Mouse (Mus musculus) limb, embryonic 11.5 days (tissue): ENCODE measurements at regions not wholly inside any gene's neighbourhood (a gene's known extent, or its start where the extent isn't known, plus 50 kb on each side); places are given as distances from the start of the nearest gene placed in this dataset.

Experiments
- ATAC-seq: fragments of 200-750 bp; cut with Nextera tagmentation; 2 replicates; pipeline ENCODE4 v1.8.0; 2017; ENCODE audit warnings: low read depth; ENCODE audit not compliant: insufficient number of reproducible peaks, low FRiP score, low TSS enrichment
- DNase-seq: peaks from one replicate; pipeline ENCODE4 v3.0.0-alpha.2; 2015; ENCODE audit warnings: low spot score
- H3K27ac ChIP-seq: fragments of 300-500 bp; sonication (generic); replicated peaks from 2 replicates; pipeline ENCODE4 v1.5.1; 2014; ENCODE audit warnings: low read depth, mild to moderate bottlenecking, low read length
- H3K27me3 ChIP-seq: fragments of 300-500 bp; sonication (generic); 2 replicates; pipeline ENCODE4 v1.6.1; 2014; ENCODE audit warnings: mild to moderate bottlenecking, low read length, mixed read lengths; ENCODE audit not compliant: control insufficient read depth, insufficient read depth
- H3K36me3 ChIP-seq: fragments of 300-500 bp; sonication (generic); 2 replicates; pipeline ENCODE4 v1.6.1; 2014; ENCODE audit warnings: mild to moderate bottlenecking, low read length, moderate library complexity, mixed read lengths; ENCODE audit not compliant: control insufficient read depth, insufficient read depth
- H3K4me1 ChIP-seq: fragments of 300-500 bp; sonication (generic); 2 replicates; pipeline ENCODE4 v1.6.1; 2014; ENCODE audit warnings: low read length, mixed read lengths; ENCODE audit not compliant: control insufficient read depth, insufficient read depth
- H3K4me2 ChIP-seq: fragments of 300-500 bp; sonication (generic); 2 replicates; pipeline ENCODE4 v1.6.1; 2014; ENCODE audit warnings: low read depth, mild to moderate bottlenecking, moderate library complexity; ENCODE audit not compliant: severe bottlenecking
- H3K4me3 ChIP-seq: fragments of 300-500 bp; sonication (generic); 2 replicates; pipeline ENCODE4 v1.5.1; 2014; ENCODE audit warnings: low read depth, low read length
- H3K9ac ChIP-seq: fragments of 300-500 bp; sonication (generic); 2 replicates; pipeline ENCODE4 v1.6.1; 2014; ENCODE audit warnings: mild to moderate bottlenecking, low read length
- H3K9me3 ChIP-seq: fragments of 300-500 bp; sonication (generic); 2 replicates; pipeline ENCODE4 v1.6.1; 2016; ENCODE audit warnings: low read length; ENCODE audit not compliant: control insufficient read depth
- WGBS: fragments of 180-500 bp; shearing (Covaris S2); extraction: QIAGEN DNeasy Blood & Tissue Kit; methylation state at CpG from one replicate; pipeline ENCODE4 v1.1.7; 2014; 5-methylcytosine and 5-hydroxymethylcytosine counted together

DNA sequence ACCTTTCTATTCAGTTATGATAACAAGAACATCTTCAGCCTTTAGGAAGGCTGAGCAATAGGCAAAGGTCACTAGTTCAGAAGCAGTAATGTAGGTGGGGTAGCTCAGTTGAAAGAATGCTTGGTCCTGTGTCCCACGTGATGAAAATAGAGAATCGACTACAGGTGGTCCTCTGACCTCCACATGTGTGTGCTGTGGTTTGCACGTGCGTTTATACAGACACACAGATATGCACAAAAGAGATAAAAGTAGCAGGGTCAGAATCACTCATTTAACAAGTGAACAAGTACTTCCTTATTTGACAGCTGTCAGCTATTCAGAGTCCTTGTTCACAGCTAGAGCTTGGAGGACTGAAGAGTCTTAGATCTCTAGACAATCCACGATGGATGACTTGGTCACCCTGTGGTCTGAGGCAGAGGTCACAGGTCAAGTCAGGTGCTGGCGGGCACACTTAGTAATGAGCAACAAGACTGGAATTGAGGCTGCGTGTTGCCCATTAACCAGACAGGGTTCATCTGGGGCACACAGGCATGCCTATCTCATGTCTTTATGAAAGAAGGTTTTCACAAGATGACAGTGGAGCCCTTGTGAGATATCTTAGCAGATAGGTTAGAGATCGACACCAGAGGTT is 375.8 kb upstream of the Cdh6 start:
- DNase-seq (no peak), ATAC-seq (no peak)
- H3K9me3 ChIP-seq, result no peaks in the 10 kb centered on the region
- no peaks in the 10 kb centered on the region for H3K36me3 ChIP-seq
- H3K9ac ChIP-seq, result no peak overlapping the region
- no peak overlapping the region for H3K4me3 ChIP-seq
- no peak overlapping the region for H3K27ac ChIP-seq
- WGBS, result 68% methylated on average over 8 of the region's 8 CpGs
- H3K27me3 ChIP-seq, result no peaks in the 10 kb centered on the region
- H3K4me1 ChIP-seq, result no peaks in the 10 kb centered on the region
- no peak overlapping the region for H3K4me2 ChIP-seq

DNA sequence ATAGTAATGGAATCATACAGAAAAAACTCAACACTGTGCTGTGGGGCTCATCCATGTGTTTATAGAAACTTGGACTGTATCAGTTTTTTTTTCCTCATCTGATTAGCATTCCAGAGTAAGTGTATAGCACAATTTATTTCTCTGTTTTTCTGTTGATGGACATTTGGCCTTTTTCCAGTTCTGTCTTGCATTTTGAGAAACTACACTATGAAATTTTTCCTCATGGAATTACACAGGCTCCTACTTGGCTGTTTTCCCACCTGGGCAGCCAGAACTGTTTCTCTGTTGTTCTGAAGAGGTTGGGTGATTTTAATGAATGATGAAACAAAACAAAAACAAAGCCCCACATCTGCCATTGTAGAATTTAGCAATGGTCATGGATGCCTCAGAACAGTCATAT is 366.6 kb upstream of the Cdh6 start:
- H3K9me3 ChIP-seq, result no peaks in the 10 kb centered on the region
- DNase-seq, result no peak
- no peak overlapping the region for H3K27ac ChIP-seq
- ATAC-seq, result no peak
- no peaks in the 10 kb centered on the region for H3K36me3 ChIP-seq
- no peak overlapping the region for H3K4me2 ChIP-seq
- H3K9ac ChIP-seq, result no peak overlapping the region
- no peaks in the 10 kb centered on the region for H3K4me1 ChIP-seq
- no peak overlapping the region for H3K4me3 ChIP-seq
- no peaks in the 10 kb centered on the region for H3K27me3 ChIP-seq

DNA sequence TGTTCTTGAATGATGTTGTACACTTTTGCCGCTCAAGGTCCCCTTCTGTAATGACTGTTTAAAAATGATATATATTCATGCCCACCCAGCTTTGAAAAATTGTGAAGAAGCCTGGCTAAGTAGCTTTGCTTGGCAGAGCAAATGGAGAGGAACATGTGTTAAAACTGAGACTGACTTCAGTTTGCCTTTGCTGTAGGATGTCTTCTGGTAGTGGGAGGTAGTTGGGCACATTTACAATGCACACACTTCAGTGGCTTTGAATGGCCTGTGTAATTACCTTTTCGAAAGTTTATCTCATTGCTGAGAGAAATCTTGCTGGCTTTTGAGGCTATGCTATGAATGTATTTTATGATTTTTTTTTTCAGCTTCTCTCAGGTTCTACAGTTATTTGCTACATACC is 360.5 kb upstream of the Cdh6 start:
- no peak for ATAC-seq
- no peaks in the 10 kb centered on the region for H3K4me1 ChIP-seq
- no peak overlapping the region for H3K9ac ChIP-seq
- no peak for DNase-seq
- H3K36me3 ChIP-seq, result no peaks in the 10 kb centered on the region
- H3K4me2 ChIP-seq, result no peak overlapping the region
- H3K27me3 ChIP-seq, result no peaks in the 10 kb centered on the region
- no peak overlapping the region for H3K27ac ChIP-seq
- no peaks in the 10 kb centered on the region for H3K9me3 ChIP-seq
- 87% methylated on average over 2 of the region's 2 CpGs for WGBS
- H3K4me3 ChIP-seq, result no peak overlapping the region

DNA sequence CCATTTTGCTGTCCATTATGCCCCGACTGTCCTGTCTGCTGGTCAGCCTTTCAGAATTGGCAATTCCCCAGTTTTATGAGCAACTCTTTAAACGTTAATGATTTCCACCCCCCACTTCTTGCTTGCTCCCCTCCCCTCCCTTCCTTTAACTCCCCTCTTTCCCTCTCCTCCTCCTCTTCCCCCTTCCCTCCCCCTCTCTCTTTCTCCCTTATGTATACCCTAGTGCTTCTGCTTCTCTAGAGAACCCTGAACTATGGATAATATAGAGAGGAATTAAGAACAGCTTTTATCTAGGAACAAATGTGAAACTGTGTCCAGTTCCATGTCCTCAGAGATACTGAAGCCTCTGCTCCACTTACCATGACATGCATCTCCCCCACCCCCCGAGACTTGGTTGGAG is 356.5 kb upstream of the Cdh6 start:
- no peak for ATAC-seq
- no peaks in the 10 kb centered on the region for H3K4me1 ChIP-seq

DNA sequence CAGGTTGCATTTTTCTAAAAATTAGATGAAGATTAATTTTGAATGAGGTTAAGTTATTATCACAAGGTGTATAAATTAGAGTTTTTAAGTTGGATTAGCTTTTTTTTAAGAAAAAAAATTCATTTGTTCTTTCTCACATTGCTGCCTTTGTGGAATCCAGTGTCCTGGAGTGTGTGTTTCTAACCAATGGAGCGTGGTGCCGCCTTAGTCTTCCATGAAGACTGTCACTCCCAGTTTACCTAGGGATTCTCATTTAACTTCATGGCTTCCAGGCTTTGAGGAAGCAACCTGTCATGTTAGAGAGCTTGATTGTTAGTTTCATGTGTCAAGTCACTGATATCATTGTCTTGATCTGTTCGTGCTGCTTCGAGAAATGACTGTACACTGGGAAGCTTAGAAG is 355.6 kb upstream of the Cdh6 start:
- Histone ChIP-seq H3K27ac (no peak overlapping the region), H3K36me3 (no peaks in the 10 kb centered on the region), H3K4me2 (no peak overlapping the region), H3K9me3 (no peaks in the 10 kb centered on the region), H3K27me3 (no peaks in the 10 kb centered on the region), H3K4me1 (no peaks in the 10 kb centered on the region), H3K9ac (no peak overlapping the region), H3K4me3 (no peak overlapping the region)
- 91% methylated on average over 4 of the region's 4 CpGs for WGBS
- DNase-seq, result no peak
- ATAC-seq, result no peak

More for the DNA sequence above, 356.5 kb upstream of the Cdh6 start:
- Histone ChIP-seq H3K9me3 (no peaks in the 10 kb centered on the region), H3K27ac (no peak overlapping the region), H3K27me3 (no peaks in the 10 kb centered on the region), H3K9ac (no peak overlapping the region), H3K4me2 (no peak overlapping the region), H3K36me3 (no peaks in the 10 kb centered on the region), H3K4me3 (no peak overlapping the region)
- WGBS, result 45% methylated on average over 3 of the region's 3 CpGs
- no peak for DNase-seq
